Mouse (Mus musculus) thymus, adult 2 months (tissue): Measurements from ENCODE around the gene Zfp982. TPM values are rescaled to one million over a fixed set of nuclear protein-coding genes. Genes with fewer than 3 reads are reported as not detected.
"Not testable (repeated sequence)": the region's sequence is repeated elsewhere in the genome, so short reads cannot be mapped to it uniquely, and the experiment has no call there.

Experiments
- DNase-seq: peaks from one replicate; pipeline ENCODE4 v3.0.0; 2021
- H3K27ac ChIP-seq: fragments of 200-500 bp; 2 replicates; pipeline ENCODE4 v1.5.1; 2012; ENCODE audit warnings: low read length, control low read depth; ENCODE audit not compliant: control insufficient read depth, insufficient read depth
- H3K27me3 ChIP-seq: fragments of 200-500 bp; 2 replicates; pipeline ENCODE4 v1.6.1; 2012; ENCODE audit warnings: mild to moderate bottlenecking, low read length, moderate library complexity, mixed read lengths; ENCODE audit not compliant: control insufficient read depth, insufficient read depth
- H3K36me3 ChIP-seq: fragments of 200-500 bp; 2 replicates; pipeline ENCODE4 v1.6.1; 2012; ENCODE audit warnings: mild to moderate bottlenecking, low read length, moderate library complexity; ENCODE audit not compliant: control insufficient read depth, insufficient read depth
- H3K4me1 ChIP-seq: fragments of 200-500 bp; replicated peaks from 2 replicates; pipeline ENCODE4 v1.6.1; 2012; ENCODE audit warnings: low read length; ENCODE audit not compliant: control insufficient read depth, insufficient read depth
- H3K4me3 ChIP-seq: fragments of 200-500 bp; 2 replicates; pipeline ENCODE4 v1.5.1; 2012; ENCODE audit warnings: mild to moderate bottlenecking, low read length, control low read depth, moderate library complexity; ENCODE audit not compliant: control insufficient read depth, insufficient read depth
- CTCF ChIP-seq: fragments of 200-500 bp; IDR thresholded peaks from 2 replicates; pipeline ENCODE4 v1.5.1; 2012; ENCODE audit warnings: mild to moderate bottlenecking, control low read depth, low read length, moderate library complexity, borderline replicate concordance; ENCODE audit not compliant: control insufficient read depth, poor library complexity, insufficient read depth; ENCODE audit errors: extremely low read depth
- POLR2A ChIP-seq: fragments of 200-500 bp; IDR thresholded peaks from 2 replicates; pipeline ENCODE4 v1.6.1; 2012; ENCODE audit warnings: mild to moderate bottlenecking, low read length, control low read depth, moderate library complexity; ENCODE audit not compliant: control insufficient read depth, poor library complexity, insufficient read depth; ENCODE audit errors: extremely low read depth
- WGBS: fragments of 180-500 bp; shearing (Covaris S2); methylation state at CpG from one replicate; pipeline ENCODE4 v1.1.7; 2018; 5-methylcytosine and 5-hydroxymethylcytosine counted together
- polyA plus RNA-seq: library from polyadenylated mRNA; depleted of rRNA; stranded (reverse); fragments of >200 nt; gene quantifications from 2 replicates; pipeline ENCODE4 v1.2.3, GENCODE M21; 2012

Zfp982 gene
- polyA plus RNA-seq, 1 experiment = not detected

GRCm38 (mm10) chr4:147509174-147509573 lies 17.0 kb downstream of the Zfp982 start:
- TF ChIP-seq CTCF (no peak), POLR2A (no peak)
- no peaks in the 10 kb centered on the region for H3K27me3 ChIP-seq
- no peaks in the 10 kb centered on the region for H3K4me1 ChIP-seq
- DNase-seq = no peak
- H3K27ac ChIP-seq = no peak overlapping the region
- no peaks in the 10 kb centered on the region for H3K36me3 ChIP-seq
- WGBS = 89% methylated on average over 2 of the region's 2 CpGs
- no peak overlapping the region for H3K4me3 ChIP-seq

- TF ChIP-seq POLR2A = no peak
- TF ChIP-seq CTCF = no peak
- Histone ChIP-seq H3K36me3 (no peaks in the 10 kb centered on the region), H3K27me3 (no peaks in the 10 kb centered on the region), H3K4me3 (no peak overlapping the region), H3K27ac (no peak overlapping the region), H3K4me1 (no peaks in the 10 kb centered on the region)
- DNase-seq = no peak
- WGBS = 76% methylated on average over 2 of the region's 2 CpGs
Observed at GRCm38 (mm10) chr4:147518981-147519380, 26.8 kb downstream of the Zfp982 start.

- no peak overlapping the region for H3K4me3 ChIP-seq
- no peaks in the 10 kb centered on the region for H3K27me3 ChIP-seq
- no peak for DNase-seq
- H3K27ac ChIP-seq = no peak overlapping the region
- H3K36me3 ChIP-seq = no peaks in the 10 kb centered on the region
- no peak for TF ChIP-seq CTCF
- H3K4me1 ChIP-seq = no peaks in the 10 kb centered on the region
Observed at GRCm38 (mm10) chr4:147520100-147520499, 27.9 kb downstream of the Zfp982 start.

GRCm38 (mm10) chr4:147525125-147525524 lies 32.9 kb downstream of the Zfp982 start:
- DNase-seq = no peak
- WGBS = 96% methylated on average over 1 of the region's 1 CpGs
- no peak for TF ChIP-seq POLR2A
- Histone ChIP-seq H3K4me1 (no peaks in the 10 kb centered on the region), H3K27me3 (no peaks in the 10 kb centered on the region), H3K36me3 (no peaks in the 10 kb centered on the region), H3K4me3 (no peak overlapping the region), H3K27ac (no peak overlapping the region)

- 91% methylated on average over 1 of the region's 1 CpGs for WGBS
- DNase-seq = no peak
- H3K4me1 ChIP-seq = no peaks in the 10 kb centered on the region
- no peaks in the 10 kb centered on the region for H3K36me3 ChIP-seq
- TF ChIP-seq POLR2A = no peak
- TF ChIP-seq CTCF = no peak
- H3K27ac ChIP-seq = no peak overlapping the region
- no peak overlapping the region for H3K4me3 ChIP-seq
- H3K27me3 ChIP-seq = no peaks in the 10 kb centered on the region
Observed at GRCm38 (mm10) chr4:147530366-147530765, 38.1 kb downstream of the Zfp982 start.

GRCm38 (mm10) chr4:147535916-147536315 lies 43.7 kb downstream of the Zfp982 start:
- H3K4me3 ChIP-seq, DNase-seq, H3K36me3 ChIP-seq, H3K27me3 ChIP-seq, H3K4me1 ChIP-seq, H3K27ac ChIP-seq: not testable (repeated sequence)

GRCm38 (mm10) chr4:147537702-147538101 lies 45.5 kb downstream of the Zfp982 start:
- 91% methylated on average over 2 of the region's 2 CpGs for WGBS
- Histone ChIP-seq H3K4me3 (no peak overlapping the region), H3K36me3 (no peaks in the 10 kb centered on the region), H3K27ac (no peak overlapping the region), H3K27me3 (no peaks in the 10 kb centered on the region), H3K4me1 (no peaks in the 10 kb centered on the region)
- TF ChIP-seq CTCF (no peak), POLR2A (no peak)
- no peak for DNase-seq

GRCm38 (mm10) chr4:147539918-147540317 lies 47.7 kb downstream of the Zfp982 start, which contains the start of gene Gm16503:
TSS of gene Gm16503 (plus strand) at chr4:147540218.
- not testable (repeated sequence) for H3K27me3 ChIP-seq, DNase-seq
- 90% methylated on average over 3 of the region's 3 CpGs for WGBS

More at GRCm38 (mm10) chr4:147539918-147540317, 47.7 kb downstream of the Zfp982 start, which contains the start of gene Gm16503:
- H3K36me3 ChIP-seq, H3K27ac ChIP-seq, H3K4me3 ChIP-seq, H3K4me1 ChIP-seq: not testable (repeated sequence)
